Mouse (Mus musculus): ENCODE results near the gene Cdc42bpb. TPM values are rescaled to one million over a fixed set of nuclear protein-coding genes. Genes with fewer than 3 reads are reported as not detected.
A peak's percentile ranks its signal among the peaks of the same experiment; 100 is the strongest.

Gene Cdc42bpb
- polyA plus RNA-seq, 1 experiment from 2014 or later, result 37.2 TPM

DNA sequence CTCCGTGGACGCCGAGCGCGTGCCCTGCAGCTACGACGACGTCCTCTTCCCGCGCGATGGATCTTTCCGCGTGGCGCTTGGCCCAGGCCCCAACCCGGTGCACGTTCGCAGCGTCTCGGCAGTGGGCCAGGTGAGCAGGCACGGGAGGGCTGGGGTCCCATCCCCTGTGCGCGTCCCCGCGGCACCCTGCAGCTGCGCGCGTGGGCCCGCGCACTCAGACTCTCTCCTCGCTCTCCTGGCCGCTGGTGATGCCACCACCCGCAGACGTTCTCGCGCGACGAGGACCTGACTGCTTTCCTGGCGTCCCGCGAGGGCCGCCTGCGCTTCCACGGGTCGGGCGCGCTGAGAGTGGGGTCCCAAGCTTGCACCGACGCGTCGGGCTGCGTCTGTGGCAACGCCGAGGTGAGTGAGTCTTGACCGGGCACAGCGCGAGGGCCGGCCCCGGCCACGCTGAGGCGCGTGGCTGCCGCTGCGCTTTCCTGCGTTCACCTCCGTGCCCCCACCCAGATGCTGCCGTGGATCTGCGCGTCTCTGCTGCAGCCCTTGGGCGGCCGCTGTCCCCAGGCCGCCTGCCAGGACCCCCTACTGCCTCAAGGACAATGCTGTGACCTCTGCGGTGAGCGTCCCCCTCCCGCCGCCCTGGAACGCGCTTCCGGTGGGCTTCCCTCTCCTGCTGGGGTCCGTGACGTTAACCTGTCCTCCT, 102.9 kb downstream of the Cdc42bpb start:
- H3K4me2 ChIP-seq (ENCODE audit: low read depth), result peak overlapping the region; percentile 47
- DNase-seq (ENCODE audit: low spot score) (peak; percentile 26), ATAC-seq (ENCODE audit: insufficient read depth, low FRiP score, low TSS enrichment) (no peak)
- H3K9ac ChIP-seq (ENCODE audit: low read length), result peak overlapping the region; percentile 18; the same call in 1 of the 2 replicates
- peak overlapping the region; percentile 32 for H3K4me3 ChIP-seq (ENCODE audit: low read depth, low read length)
- WGBS, result 3% methylated on average over 77 of the region's 80 CpGs
- peaks cover 76% of the 10 kb centered on the region for H3K27me3 ChIP-seq (ENCODE audit: control insufficient read depth, insufficient read depth, low read length)
- peaks cover 14% of the 10 kb centered on the region for H3K4me1 ChIP-seq (ENCODE audit: control insufficient read depth, insufficient read depth, low read length)
- H3K27ac ChIP-seq (ENCODE audit: low read depth, low read length), result no peak overlapping the region
- no peaks in the 10 kb centered on the region for H3K9me3 ChIP-seq (ENCODE audit: control insufficient read depth, low read length)
- H3K36me3 ChIP-seq (ENCODE audit: control insufficient read depth, insufficient read depth, low read length), result no peaks in the 10 kb centered on the region

DNA sequence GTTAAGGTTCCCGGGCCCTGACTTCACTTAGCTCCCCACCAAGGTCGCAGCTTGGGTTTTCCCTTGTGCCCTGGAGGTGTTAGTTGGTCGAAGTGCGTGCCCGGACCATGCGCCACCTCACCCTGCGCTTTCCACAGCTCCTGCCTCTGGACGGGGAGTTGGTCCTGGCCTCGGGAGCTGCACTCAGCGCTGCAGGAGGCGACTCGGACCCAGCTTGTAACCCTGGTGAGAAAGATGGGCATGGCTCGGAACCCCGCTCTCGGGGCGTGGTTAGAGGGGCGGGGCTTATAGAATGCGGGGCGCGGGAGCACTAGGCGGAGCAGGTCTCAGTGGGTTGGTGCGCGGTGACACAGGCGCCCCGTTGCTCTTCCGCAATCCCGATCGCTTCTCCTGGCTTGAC, 103.5 kb downstream of the Cdc42bpb start:
- Histone ChIP-seq H3K4me3 (ENCODE audit: low read depth, low read length) (peak overlapping the region; percentile 32), H3K36me3 (ENCODE audit: control insufficient read depth, insufficient read depth, low read length) (no peaks in the 10 kb centered on the region), H3K27ac (ENCODE audit: low read depth, low read length) (no peak overlapping the region), H3K4me1 (ENCODE audit: control insufficient read depth, insufficient read depth, low read length) (peaks cover 14% of the 10 kb centered on the region), H3K9me3 (ENCODE audit: control insufficient read depth, low read length) (no peaks in the 10 kb centered on the region), H3K27me3 (ENCODE audit: control insufficient read depth, insufficient read depth, low read length) (peaks cover 76% of the 10 kb centered on the region), H3K4me2 (ENCODE audit: low read depth) (peak overlapping the region; percentile 47), H3K9ac (ENCODE audit: low read length) (no peak overlapping the region)
- WGBS, result 3% methylated on average over 28 of the region's 28 CpGs
- ATAC-seq (ENCODE audit: insufficient read depth, low FRiP score, low TSS enrichment) (0 out of 2 replicates have a peak, but pooled peaks have one; percentile 16), DNase-seq (ENCODE audit: low spot score) (no peak)

DNA sequence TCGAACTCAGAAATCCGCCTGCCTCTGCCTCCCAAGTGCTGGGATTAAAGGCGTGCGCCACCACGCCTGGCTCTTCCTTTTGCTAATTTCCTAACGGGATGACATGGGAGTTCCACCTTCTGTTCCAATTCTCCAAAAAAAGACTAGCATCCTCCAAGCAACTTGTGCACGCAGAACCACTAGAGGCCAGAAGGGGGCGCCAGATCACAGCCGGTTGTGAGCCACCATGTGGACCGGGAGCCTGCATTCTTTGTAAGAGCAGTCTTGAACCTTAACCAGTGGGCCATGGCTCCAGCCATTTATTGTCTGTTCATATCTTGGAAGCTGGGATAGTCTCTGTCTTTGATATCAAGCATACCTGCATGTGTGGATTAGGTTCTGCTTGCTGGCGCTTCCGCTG, 105.1 kb downstream of the Cdc42bpb start:
- H3K9me3 ChIP-seq (ENCODE audit: control insufficient read depth, low read length), result no peaks in the 10 kb centered on the region
- 19% methylated on average over 12 of the region's 12 CpGs for WGBS
- DNase-seq (ENCODE audit: low spot score) (peak; percentile 82), ATAC-seq (ENCODE audit: insufficient read depth, low FRiP score, low TSS enrichment) (no peak)
- H3K36me3 ChIP-seq (ENCODE audit: control insufficient read depth, insufficient read depth, low read length), result no peaks in the 10 kb centered on the region
- peaks cover 14% of the 10 kb centered on the region for H3K4me1 ChIP-seq (ENCODE audit: control insufficient read depth, insufficient read depth, low read length)
- H3K4me2 ChIP-seq (ENCODE audit: low read depth), result no peak overlapping the region
- no peak overlapping the region for H3K27ac ChIP-seq (ENCODE audit: low read depth, low read length)
- H3K4me3 ChIP-seq (ENCODE audit: low read depth, low read length), result no peak overlapping the region
- peaks cover 76% of the 10 kb centered on the region for H3K27me3 ChIP-seq (ENCODE audit: control insufficient read depth, insufficient read depth, low read length)
- H3K9ac ChIP-seq (ENCODE audit: low read length), result no peak overlapping the region

DNA sequence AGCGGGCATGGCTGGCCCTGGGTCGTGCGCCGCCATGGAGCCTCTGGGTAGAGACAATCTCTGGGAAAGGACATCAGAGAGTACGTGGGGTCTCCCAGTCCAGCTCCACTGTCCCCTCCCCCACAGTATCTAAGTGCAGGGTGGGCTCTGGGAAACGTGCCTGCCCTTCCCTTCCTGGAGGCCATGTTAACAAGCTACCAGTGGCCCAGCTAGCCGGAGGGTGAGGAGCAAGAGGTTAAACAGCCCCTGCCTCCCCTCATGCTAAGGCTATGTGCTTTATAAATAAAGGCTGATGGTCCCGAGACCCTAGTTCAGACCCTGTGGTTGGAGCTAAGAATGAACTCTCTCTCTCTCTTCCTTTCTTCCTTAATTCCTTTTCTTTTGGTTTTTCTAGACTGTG, 105.6 kb downstream of the Cdc42bpb start:
- H3K27ac ChIP-seq (ENCODE audit: low read depth, low read length), result no peak overlapping the region
- 22% methylated on average over 8 of the region's 8 CpGs for WGBS
- ATAC-seq (ENCODE audit: insufficient read depth, low FRiP score, low TSS enrichment) (no peak), DNase-seq (ENCODE audit: low spot score) (no peak)
- no peak overlapping the region for H3K9ac ChIP-seq (ENCODE audit: low read length)
- H3K4me2 ChIP-seq (ENCODE audit: low read depth), result no peak overlapping the region
- H3K4me3 ChIP-seq (ENCODE audit: low read depth, low read length), result no peak overlapping the region
- H3K4me1 ChIP-seq (ENCODE audit: control insufficient read depth, insufficient read depth, low read length), result peaks cover 14% of the 10 kb centered on the region
- no peaks in the 10 kb centered on the region for H3K9me3 ChIP-seq (ENCODE audit: control insufficient read depth, low read length)
- no peaks in the 10 kb centered on the region for H3K36me3 ChIP-seq (ENCODE audit: control insufficient read depth, insufficient read depth, low read length)
- H3K27me3 ChIP-seq (ENCODE audit: control insufficient read depth, insufficient read depth, low read length), result peaks cover 74% of the 10 kb centered on the region

DNA sequence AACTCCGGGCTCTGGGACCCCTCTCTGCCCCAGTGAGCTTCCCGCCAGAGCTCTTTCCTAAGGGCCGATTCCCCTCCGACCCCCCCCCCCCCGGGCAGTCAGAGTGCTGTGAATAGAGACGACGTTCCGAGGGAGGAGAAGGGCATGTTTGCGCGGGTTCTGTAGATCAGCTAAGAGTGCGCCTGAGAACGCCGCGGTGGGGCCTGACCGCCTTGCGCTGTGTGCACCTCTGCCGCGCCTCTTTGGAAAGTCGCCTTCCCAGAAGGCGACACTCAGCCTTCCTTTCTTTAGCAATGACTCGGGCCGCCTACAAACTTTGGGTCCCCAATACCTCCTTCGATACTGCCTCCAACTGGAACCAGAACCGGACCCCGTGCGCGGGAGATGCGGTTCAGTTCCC, 106.1 kb downstream of the Cdc42bpb start:
- Histone ChIP-seq H3K9ac (ENCODE audit: low read length) (no peak overlapping the region), H3K36me3 (ENCODE audit: control insufficient read depth, insufficient read depth, low read length) (no peaks in the 10 kb centered on the region), H3K4me1 (ENCODE audit: control insufficient read depth, insufficient read depth, low read length) (peaks cover 14% of the 10 kb centered on the region), H3K27me3 (ENCODE audit: control insufficient read depth, insufficient read depth, low read length) (peaks cover 69% of the 10 kb centered on the region), H3K27ac (ENCODE audit: low read depth, low read length) (no peak overlapping the region), H3K4me2 (ENCODE audit: low read depth) (no peak overlapping the region), H3K9me3 (ENCODE audit: control insufficient read depth, low read length) (no peaks in the 10 kb centered on the region), H3K4me3 (ENCODE audit: low read depth, low read length) (no peak overlapping the region)
- WGBS, result 8% methylated on average over 26 of the region's 28 CpGs
- DNase-seq (ENCODE audit: low spot score), result no peak
- no peak for ATAC-seq (ENCODE audit: insufficient read depth, low FRiP score, low TSS enrichment)

DNA sequence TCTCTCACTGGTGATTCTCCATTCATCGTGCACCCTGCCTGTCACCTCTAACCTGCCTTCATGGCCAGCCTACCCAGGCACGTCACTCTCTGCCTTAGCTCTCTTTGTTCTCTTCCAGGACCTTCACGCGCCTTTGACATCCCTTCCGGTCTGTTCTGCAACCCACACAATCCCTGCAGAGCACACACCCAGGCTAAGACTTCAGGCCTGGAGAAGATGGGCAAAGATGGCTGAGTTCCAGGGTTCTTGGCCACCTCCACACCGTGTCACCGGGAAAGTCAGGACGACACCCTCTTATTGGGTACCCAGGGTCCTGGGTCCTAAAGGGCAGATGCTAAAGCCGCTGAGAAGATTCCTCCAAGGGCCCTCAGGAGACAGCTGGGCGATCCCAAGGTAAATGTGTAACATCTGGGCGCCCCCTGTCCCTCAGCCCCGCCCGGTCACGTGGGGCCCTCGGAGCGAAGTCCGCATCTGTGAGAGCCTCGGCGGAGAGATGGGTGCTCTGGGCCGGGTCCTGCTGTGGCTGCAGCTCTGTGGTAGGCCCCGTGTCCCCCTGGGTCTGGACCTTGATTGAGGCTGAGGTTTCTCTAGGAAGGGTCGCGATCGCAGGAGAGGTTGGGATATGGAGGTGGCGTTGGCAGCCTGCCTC, 106.8 kb downstream of the Cdc42bpb start, which contains the start of gene Amn:
Gene Amn (plus strand): TSS at position 467 of the 649 bp plus-strand sequence.
- no peak within 1 kb of the TSS for H3K27ac ChIP-seq (ENCODE audit: low read depth, low read length)
- H3K4me1 ChIP-seq (ENCODE audit: control insufficient read depth, insufficient read depth, low read length), result peaks cover 14% of the 10 kb centered on the region
- no peak for ATAC-seq (ENCODE audit: insufficient read depth, low FRiP score, low TSS enrichment)
- H3K36me3 ChIP-seq (ENCODE audit: control insufficient read depth, insufficient read depth, low read length), result no peaks in the 10 kb centered on the region
- H3K27me3 ChIP-seq (ENCODE audit: control insufficient read depth, insufficient read depth, low read length), result peaks cover 62% of the 10 kb centered on the region
- no peak within 1 kb of the TSS for H3K4me2 ChIP-seq (ENCODE audit: low read depth)
- no peaks in the 10 kb centered on the region for H3K9me3 ChIP-seq (ENCODE audit: control insufficient read depth, low read length)
- 35% methylated on average over 25 of the region's 25 CpGs for WGBS
- H3K4me3 ChIP-seq (ENCODE audit: low read depth, low read length), result no peak within 1 kb of the TSS
- H3K9ac ChIP-seq (ENCODE audit: low read length), result no peak within 1 kb of the TSS
- no peak for DNase-seq (ENCODE audit: low spot score)

DNA sequence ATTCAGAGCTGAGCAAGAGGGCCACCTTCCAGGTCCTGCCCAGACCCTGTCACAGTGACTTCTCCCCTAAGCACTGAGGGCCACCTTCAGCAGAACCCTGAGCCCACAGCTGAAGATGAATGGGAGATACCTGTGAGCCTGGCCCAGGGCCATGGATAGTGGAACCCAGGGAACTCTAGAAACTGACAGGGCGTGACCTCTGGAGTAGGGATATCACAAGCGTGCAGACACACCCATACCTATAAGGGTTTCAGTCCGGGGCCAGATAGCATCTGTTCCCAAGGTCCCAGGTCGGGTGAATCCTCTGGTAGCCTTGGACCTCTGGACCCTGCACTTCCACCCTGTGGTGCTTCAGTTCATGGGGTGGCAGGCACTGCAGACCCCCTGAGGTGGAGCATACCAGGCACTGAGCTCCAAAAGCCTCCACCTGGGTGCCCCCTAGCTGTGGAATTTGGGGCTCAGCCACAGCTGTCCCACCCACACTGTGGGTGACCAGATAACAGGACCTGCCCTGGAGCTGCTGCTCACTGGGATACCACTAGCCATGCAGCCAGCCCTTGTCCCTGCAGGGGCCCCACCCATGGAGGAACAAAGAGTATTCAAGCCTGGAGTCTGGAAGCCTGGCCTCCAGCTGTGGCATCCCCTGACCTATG, 109.7 kb downstream of the Cdc42bpb start:
- no peak overlapping the region for H3K9ac ChIP-seq (ENCODE audit: low read length)
- ATAC-seq (ENCODE audit: insufficient read depth, low FRiP score, low TSS enrichment) (no peak), DNase-seq (ENCODE audit: low spot score) (no peak)
- H3K36me3 ChIP-seq (ENCODE audit: control insufficient read depth, insufficient read depth, low read length), result peaks cover 4% of the 10 kb centered on the region; the same call in 1 of the 2 replicates
- H3K4me1 ChIP-seq (ENCODE audit: control insufficient read depth, insufficient read depth, low read length), result no peaks in the 10 kb centered on the region
- H3K4me3 ChIP-seq (ENCODE audit: low read depth, low read length), result no peak overlapping the region
- H3K27ac ChIP-seq (ENCODE audit: low read depth, low read length), result no peak overlapping the region
- H3K9me3 ChIP-seq (ENCODE audit: control insufficient read depth, low read length), result no peaks in the 10 kb centered on the region
- peaks cover 33% of the 10 kb centered on the region for H3K27me3 ChIP-seq (ENCODE audit: control insufficient read depth, insufficient read depth, low read length)
- 78% methylated on average over 4 of the region's 4 CpGs for WGBS
- H3K4me2 ChIP-seq (ENCODE audit: low read depth), result no peak overlapping the region

DNA sequence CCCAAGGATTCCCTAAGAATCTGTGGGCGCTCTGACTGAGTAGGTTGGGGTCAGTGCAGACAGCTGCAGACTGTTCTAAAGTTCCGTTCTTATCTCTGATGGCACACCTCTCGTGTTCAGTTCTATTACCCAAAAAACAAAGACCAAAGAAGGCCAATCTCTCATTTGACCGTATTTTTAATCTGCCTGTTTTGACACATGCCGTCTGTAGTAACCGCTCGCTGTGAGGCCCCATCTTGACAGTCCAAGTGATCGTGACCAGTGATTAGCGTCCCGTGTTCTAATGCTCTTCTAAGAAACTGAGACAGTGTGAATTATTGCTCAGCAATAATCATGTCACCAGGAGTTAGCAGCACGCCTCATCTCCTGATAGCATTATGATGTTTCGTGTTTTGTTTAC, 110.9 kb downstream of the Cdc42bpb start:
- Histone ChIP-seq H3K27me3 (ENCODE audit: control insufficient read depth, insufficient read depth, low read length) (peaks cover 21% of the 10 kb centered on the region), H3K4me3 (ENCODE audit: low read depth, low read length) (no peak overlapping the region), H3K4me2 (ENCODE audit: low read depth) (no peak overlapping the region), H3K27ac (ENCODE audit: low read depth, low read length) (no peak overlapping the region), H3K9me3 (ENCODE audit: control insufficient read depth, low read length) (no peaks in the 10 kb centered on the region), H3K9ac (ENCODE audit: low read length) (no peak overlapping the region), H3K36me3 (ENCODE audit: control insufficient read depth, insufficient read depth, low read length) (peaks cover 4% of the 10 kb centered on the region), H3K4me1 (ENCODE audit: control insufficient read depth, insufficient read depth, low read length) (no peaks in the 10 kb centered on the region)
- DNase-seq (ENCODE audit: low spot score) (no peak), ATAC-seq (ENCODE audit: insufficient read depth, low FRiP score, low TSS enrichment) (no peak)
- WGBS, result 88% methylated on average over 12 of the region's 12 CpGs

Measured in neural tube, embryonic 11.5 days (tissue).